Mouse (Mus musculus) retina, adult 2 months (tissue): ENCODE measurements around the gene Stag3.

Source experiments
- DNase-seq: peaks from one replicate; pipeline ENCODE4 v3.0.0-alpha.2; 2012; ENCODE audit warnings: low read depth, low spot score

Gene Stag3

GRCm38 (mm10) chr5:138279585-138280424, at the start of gene Stag3, which contains the start of the genes Gm43720 and Gpc2:
Stag3 (plus strand) TSS chr5:138280240.
Gm43720 (minus strand) TSS chr5:138279958.
Gpc2 (minus strand) TSS chr5:138280005.
- peak; percentile 64 for DNase-seq

GRCm38 (mm10) chr5:138233778-138234177, 46.3 kb upstream of the Stag3 start:
- DNase-seq: no peak

GRCm38 (mm10) chr5:138234224-138234623, 45.8 kb upstream of the Stag3 start:
- no peak for DNase-seq

- no peak for DNase-seq
Measured at GRCm38 (mm10) chr5:138241511-138241910, 38.5 kb upstream of the Stag3 start.

GRCm38 (mm10) chr5:138251144-138251543, 28.9 kb upstream of the Stag3 start:
- no peak for DNase-seq

GRCm38 (mm10) chr5:138253061-138253460, 27.0 kb upstream of the Stag3 start:
- no peak for DNase-seq

GRCm38 (mm10) chr5:138255353-138256093, 24.5 kb upstream of the Stag3 start, which contains the start of gene Lamtor4:
Lamtor4 (plus strand) TSS chr5:138255482.
- peak; percentile 95 for DNase-seq

- DNase-seq: no peak
Measured at GRCm38 (mm10) chr5:138256094-138256467, 24.0 kb upstream of the Stag3 start.

- no peak for DNase-seq
Measured at GRCm38 (mm10) chr5:138256966-138257584, 23.0 kb upstream of the Stag3 start.

- DNase-seq: no peak
Measured at GRCm38 (mm10) chr5:138257585-138257978, 22.5 kb upstream of the Stag3 start.

GRCm38 (mm10) chr5:138258078-138258477, 22.0 kb upstream of the Stag3 start:
- no peak for DNase-seq

GRCm38 (mm10) chr5:138258542-138258941, 21.5 kb upstream of the Stag3 start:
- DNase-seq: no peak

- no peak for DNase-seq
Measured at GRCm38 (mm10) chr5:138258993-138259392, 21.0 kb upstream of the Stag3 start.

- no peak for DNase-seq
Measured at GRCm38 (mm10) chr5:138260051-138260450, 20.0 kb upstream of the Stag3 start.

GRCm38 (mm10) chr5:138260834-138261233, 19.2 kb upstream of the Stag3 start:
- no peak for DNase-seq

GRCm38 (mm10) chr5:138262001-138262400, 18.0 kb upstream of the Stag3 start:
- no peak for DNase-seq

GRCm38 (mm10) chr5:138262582-138263240, 17.3 kb upstream of the Stag3 start:
- DNase-seq: no peak

GRCm38 (mm10) chr5:138263260-138264206, 16.5 kb upstream of the Stag3 start, which contains the start of gene BC037034:
BC037034 (minus strand) TSS chr5:138264033.
- peak; percentile 75 for DNase-seq

GRCm38 (mm10) chr5:138264207-138264578, 15.8 kb upstream of the Stag3 start:
- no peak for DNase-seq

- DNase-seq: no peak
Measured at GRCm38 (mm10) chr5:138265712-138266111, 14.3 kb upstream of the Stag3 start.
